Mouse (Mus musculus) embryonic fibroblast, embryonic 13.5 days (primary cell): ENCODE data around the gene Rnf167.

Experiments
- CTCF ChIP-seq: IDR thresholded peaks from 2 replicates; pipeline ENCODE4 v1.5.1; 2011; ENCODE audit warnings: mild to moderate bottlenecking, control low read depth, low read length, moderate library complexity, borderline replicate concordance; ENCODE audit not compliant: insufficient read depth
- POLR2A ChIP-seq: IDR thresholded peaks from 2 replicates; pipeline ENCODE4 v1.6.1; 2011; ENCODE audit warnings: low read depth, mild to moderate bottlenecking, control low read depth, low read length, moderate library complexity

- TF ChIP-seq CTCF (no peak), POLR2A (no peak)
Observed at GRCm38 (mm10) chr11:70644564-70645103, 2.4 kb upstream of the Rnf167 start.
